Mouse (Mus musculus) bone marrow macrophage, adult 2 months (primary cell): ENCODE data around the gene Mtg2.

Experiments
- CTCF ChIP-seq: IDR thresholded peaks from 2 replicates; pipeline ENCODE4 v1.5.1; 2012; ENCODE audit warnings: low read depth, mild to moderate bottlenecking, low read length, moderate library complexity
- POLR2A ChIP-seq: IDR thresholded peaks from 2 replicates; pipeline ENCODE4 v1.6.1; 2012; ENCODE audit warnings: mild to moderate bottlenecking, low read depth, low read length, borderline replicate concordance

GRCm38 (mm10) chr2:180087472-180087871, 17.1 kb downstream of the Mtg2 start:
- TF ChIP-seq POLR2A (no peak), CTCF (no peak)
